15 mouse cellular contexts compared by ENCODE assay signal in genomic region chr11:89356018-89356417, GRCm38 (mm10). TPM values are rescaled to one million over a fixed set of nuclear protein-coding genes. Genes with fewer than 3 reads are reported as not detected.
"Had no signal": no experiment of that assay in that cellular context is flagged by ENCODE, and none has a peak within 500 bp of the region (broad histone marks: within the 10 kb centered on the region; RNA-seq: fewer than 3 reads in every experiment).

No protein-coding gene starts in this region.

- H3K9me3 ChIP-seq: limb, embryonic 12.5 days; liver, embryonic 15.5 days; neural tube, embryonic 13.5 days had no signal

- H3K36me3 ChIP-seq: limb, embryonic 12.5 days; liver, embryonic 15.5 days; neural tube, embryonic 13.5 days had no signal

- H3K4me2 ChIP-seq: limb, embryonic 12.5 days; liver, embryonic 11.5 days; liver, embryonic 15.5 days; neural tube, embryonic 13.5 days had no signal

- H3K27me3 ChIP-seq: limb, embryonic 12.5 days; liver, embryonic 15.5 days; neural tube, embryonic 13.5 days had no signal

- H3K4me1 ChIP-seq: liver, embryonic 15.5 days had no signal

- DNase-seq: kidney, adult 9 months; kidney, postnatal 14 days; layer of hippocampus, adult 9-11 months; layer of hippocampus, postnatal 36 days; lung, adult 2 months; lung, postnatal 36 days; right cerebral cortex, adult 18-20 months; right cerebral cortex, postnatal 25 days; thymus, postnatal 4 days had no signal

- ATAC-seq: intestine, postnatal 0 days had no signal

- H3K4me3 ChIP-seq: limb, embryonic 12.5 days; liver, embryonic 15.5 days; neural tube, embryonic 13.5 days had no signal

- H3K27ac ChIP-seq: limb, embryonic 12.5 days; liver, embryonic 15.5 days; neural tube, embryonic 13.5 days had no signal

- H3K9ac ChIP-seq: limb, embryonic 12.5 days; liver, embryonic 15.5 days; neural tube, embryonic 13.5 days had no signal

RNA-seq across cellular contexts. Expression of gene Nog, which starts 53.9 kb away (rescaled TPM):
- total RNA-seq: megakaryocyte progenitor cell, adult 5-6 weeks had no signal
- polyA plus RNA-seq: liver, embryonic 15.5 days had no signal
